Mouse (Mus musculus) urinary bladder, postnatal 14 days (tissue): ENCODE measurements around the gene Hmgcl.

ENCODE experiments used
- DNase-seq: peaks from one replicate; pipeline ENCODE4 v3.0.0; 2021; ENCODE audit warnings: low spot score

The Hmgcl gene

DNA sequence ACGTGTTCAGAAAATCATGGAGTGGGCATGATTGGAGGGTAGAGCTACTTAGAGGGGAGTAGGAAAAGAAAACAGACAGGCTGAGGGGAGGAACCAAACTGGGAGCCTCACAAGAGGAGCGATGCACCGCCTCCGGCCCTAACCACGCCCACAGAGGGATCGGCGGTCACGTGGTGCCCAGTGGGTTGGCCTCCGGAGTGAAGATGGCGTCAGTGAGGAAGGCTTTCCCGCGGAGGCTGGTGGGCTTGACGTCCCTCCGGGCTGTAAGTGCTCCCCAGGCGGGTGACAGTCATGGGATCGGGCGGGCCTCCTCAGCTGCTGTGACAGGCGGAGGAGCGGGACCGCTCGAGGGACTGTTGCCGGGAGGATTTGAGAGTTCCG lies at the start of gene Hmgcl:
Gene Hmgcl (plus strand): TSS at position 171 of the 381 bp plus-strand sequence.
- DNase-seq = peak; percentile 97

DNA sequence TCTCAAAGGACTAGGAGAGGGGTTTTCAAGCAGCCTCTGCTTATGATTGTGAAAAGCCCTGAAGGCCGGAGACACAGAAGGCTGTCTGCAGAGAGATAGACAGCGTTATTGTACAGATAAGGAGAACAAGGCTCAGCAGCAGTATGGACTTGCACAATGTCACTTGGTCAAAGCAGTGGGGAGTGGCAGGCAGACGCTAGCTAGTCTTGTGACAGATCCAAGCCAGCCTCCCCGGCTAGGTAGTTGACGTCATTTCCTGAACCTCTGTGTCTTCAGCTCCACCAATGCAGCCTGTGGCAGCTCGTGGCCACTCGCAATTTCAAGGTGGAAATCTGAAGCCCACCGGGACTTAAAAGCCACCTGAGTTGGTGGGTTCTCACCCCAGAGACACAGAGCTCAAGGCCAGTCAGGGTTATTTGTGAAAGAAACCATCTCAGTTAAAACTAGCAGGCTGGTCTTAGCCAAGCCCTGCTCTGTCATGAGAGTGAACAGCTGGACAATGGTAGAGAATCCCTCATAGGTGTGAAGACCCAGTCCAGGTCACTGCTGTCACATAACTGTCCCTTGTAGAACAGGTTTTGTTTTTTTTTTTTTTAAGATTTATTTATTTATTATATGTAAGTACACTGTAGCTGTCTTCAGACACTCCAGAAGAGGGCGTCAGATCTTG lies 47.7 kb upstream of the Hmgcl start:
- no peak for DNase-seq

- no peak for DNase-seq
These were observed 47.2 kb upstream of the Hmgcl start for GRCm38 (mm10) chr4:135899050-135899448.

DNA sequence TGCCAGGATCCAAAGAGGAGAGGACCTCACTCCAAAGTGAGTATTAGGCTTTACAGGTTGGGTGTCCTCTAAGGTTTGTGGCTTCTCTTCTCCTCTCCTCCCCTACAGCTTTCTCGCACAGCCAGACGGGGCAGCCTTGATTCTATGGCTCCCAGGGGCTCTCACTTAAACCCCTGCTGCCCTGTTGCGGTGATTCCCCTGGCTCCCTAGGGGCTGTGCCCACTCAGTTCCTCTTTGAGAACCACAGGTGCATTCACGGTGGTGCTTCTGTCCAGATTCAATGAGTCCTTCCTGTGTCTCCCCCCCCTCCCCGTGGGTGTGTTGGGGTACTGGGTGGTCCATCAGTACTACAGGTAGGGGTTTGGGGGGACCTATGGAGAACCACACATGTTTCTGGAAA lies 46.2 kb upstream of the Hmgcl start:
- no peak for DNase-seq

DNA sequence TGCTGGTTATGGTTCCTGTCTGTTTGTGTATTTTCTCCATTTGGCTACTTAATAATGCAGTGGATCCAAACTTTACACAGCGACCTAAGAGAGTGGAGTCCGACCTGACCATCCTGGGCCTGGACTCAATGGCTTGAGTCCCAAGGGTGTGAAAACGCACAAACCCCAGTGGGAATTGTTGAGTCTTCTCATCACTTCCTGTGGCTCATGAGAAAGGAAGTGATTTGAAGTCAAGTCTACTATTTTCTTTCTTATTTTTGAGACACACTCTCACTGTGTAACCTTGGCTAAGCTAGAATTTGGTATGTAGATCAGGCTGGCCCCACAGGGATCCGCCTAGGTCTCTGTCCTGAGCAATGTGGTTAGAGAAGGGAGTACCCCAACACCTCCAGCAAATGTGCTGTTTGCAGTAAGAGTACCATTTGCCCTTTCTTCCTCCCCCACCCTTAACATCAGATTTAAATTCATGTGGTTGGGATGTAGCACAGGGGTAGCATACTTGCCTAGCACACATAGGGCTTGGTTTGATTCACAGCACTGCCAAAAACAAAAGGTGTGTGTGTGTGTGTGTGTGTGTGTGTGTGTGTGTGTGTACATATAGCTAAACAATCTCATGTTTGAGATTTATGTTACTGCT lies 43.5 kb upstream of the Hmgcl start:
- DNase-seq = no peak

DNA sequence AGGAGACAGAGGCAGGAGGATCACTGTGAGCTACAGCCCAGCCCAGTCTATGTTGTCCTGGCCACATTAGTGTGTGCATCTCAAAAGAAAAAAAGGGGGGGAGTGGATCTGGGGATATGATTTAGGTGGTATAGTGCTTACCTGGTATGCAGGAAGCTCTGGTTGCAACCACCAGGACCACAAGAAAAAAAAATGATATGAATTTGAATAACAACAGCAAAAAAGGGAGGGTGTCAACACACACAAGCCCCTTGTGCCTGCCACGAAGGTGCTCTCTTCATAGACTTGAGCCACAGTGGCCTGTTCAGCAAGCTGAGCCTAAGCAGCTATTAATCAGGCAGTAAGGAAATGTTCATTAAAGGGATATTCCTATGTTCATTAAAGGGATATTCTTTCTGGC lies 41.4 kb upstream of the Hmgcl start:
- DNase-seq = no peak

GRCm38 (mm10) chr4:135906633-135907032 lies 39.6 kb upstream of the Hmgcl start:
- DNase-seq = no peak

- no peak for DNase-seq
These were observed 36.8 kb upstream of the Hmgcl start for GRCm38 (mm10) chr4:135909326-135910066.

DNA sequence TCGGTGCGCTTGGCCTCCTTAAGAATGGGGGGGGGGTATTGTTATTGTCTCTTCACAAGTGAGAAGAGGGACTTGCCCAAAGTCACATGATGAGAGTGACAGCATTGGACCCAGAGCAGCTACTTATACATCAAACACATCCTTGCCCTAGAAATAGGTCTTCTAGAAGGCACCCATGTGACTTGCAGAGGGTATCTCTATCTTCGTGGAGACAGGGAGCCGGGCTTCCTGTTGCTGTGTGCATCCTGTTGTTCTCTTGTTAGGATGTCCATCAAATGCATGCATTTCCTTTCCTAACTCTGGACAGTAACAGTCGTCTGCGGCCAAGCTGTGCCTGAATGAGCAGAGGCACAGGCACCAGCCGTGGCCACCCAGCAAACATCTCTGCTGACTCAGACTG lies 34.7 kb upstream of the Hmgcl start:
- DNase-seq = no peak

- DNase-seq = no peak
These were observed 34.1 kb upstream of the Hmgcl start for GRCm38 (mm10) chr4:135912164-135912563.

- no peak for DNase-seq
These were observed 33.4 kb upstream of the Hmgcl start for GRCm38 (mm10) chr4:135912835-135913234.

GRCm38 (mm10) chr4:135913433-135913832 lies 32.8 kb upstream of the Hmgcl start:
- no peak for DNase-seq

DNA sequence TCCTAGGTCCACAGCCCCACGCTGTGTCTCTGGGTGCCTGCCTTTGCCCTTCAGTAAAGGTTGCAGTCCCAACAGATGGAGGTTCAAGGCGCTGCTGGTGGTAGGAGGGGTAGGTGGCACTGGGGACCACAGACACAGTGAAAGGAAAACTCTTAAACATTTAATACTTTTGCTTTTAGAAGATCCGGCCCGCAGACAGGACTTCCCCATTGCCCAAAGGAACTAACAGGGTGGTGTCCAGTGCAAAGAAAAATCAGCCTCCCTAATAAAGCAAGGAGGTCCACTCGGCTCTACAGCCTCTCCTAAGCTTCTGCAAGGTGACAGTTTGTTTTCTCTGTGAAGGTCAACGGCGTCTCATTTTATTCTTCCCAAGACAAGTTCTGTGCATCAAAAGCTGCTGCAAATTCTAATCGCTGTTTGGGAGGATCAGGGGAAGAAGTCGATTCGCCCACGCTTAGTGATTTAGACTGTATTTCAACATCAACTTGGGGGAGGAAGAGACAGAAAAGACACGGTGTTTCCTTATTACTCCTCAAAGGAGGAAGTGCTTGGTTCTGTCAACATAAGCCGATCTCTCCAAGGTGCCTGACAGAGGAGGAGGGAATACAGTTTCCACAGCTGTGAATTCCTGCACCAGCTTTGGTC lies 27.5 kb upstream of the Hmgcl start:
- DNase-seq = no peak

DNA sequence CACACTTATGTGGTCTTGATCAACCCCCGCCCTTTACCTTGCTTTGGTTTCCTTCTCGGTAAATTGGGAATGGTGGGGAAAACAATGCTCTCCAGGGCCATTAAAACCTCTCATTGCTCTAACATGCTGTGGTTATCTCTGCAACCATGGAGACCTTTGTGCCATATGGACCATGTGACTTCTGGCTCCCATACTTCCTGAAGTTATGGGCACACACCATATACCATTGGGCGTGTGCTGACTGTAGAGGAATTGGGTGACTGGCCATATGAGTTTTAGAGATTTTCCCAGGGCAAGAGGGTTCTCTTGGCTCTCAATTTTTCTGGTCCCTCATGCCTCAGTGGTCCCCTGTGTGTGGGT lies 27.0 kb upstream of the Hmgcl start:
- no peak for DNase-seq

- peak; percentile 96 for DNase-seq
These were observed 25.7 kb upstream of the Hmgcl start, which contains the start of gene Fuca1 for GRCm38 (mm10) chr4:135920304-135921241. Gene Fuca1, plus strand, starts transcription at chr4:135920735.

- DNase-seq = no peak
These were observed 24.8 kb upstream of the Hmgcl start for GRCm38 (mm10) chr4:135921257-135922120.

DNA sequence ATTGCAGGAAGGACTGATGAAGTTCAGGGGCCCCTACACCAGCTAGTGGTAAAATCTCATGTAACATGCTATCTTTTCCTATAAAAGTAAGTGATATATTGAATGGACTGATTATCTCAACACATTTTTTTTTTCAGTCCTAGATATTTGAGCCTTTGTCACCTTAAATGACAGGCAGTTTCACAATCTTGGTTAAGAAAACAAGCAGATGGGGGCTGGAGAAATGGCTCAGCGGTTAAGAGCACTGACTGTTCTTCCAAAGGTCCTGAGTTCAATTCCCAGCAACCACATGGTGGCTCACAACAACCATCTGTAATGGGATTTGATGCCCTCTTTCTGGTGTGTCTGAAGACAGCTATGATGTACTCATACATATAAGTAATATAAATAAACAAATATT lies 24.1 kb upstream of the Hmgcl start:
- DNase-seq = no peak

GRCm38 (mm10) chr4:135924418-135924817 lies 21.8 kb upstream of the Hmgcl start:
- no peak for DNase-seq

DNA sequence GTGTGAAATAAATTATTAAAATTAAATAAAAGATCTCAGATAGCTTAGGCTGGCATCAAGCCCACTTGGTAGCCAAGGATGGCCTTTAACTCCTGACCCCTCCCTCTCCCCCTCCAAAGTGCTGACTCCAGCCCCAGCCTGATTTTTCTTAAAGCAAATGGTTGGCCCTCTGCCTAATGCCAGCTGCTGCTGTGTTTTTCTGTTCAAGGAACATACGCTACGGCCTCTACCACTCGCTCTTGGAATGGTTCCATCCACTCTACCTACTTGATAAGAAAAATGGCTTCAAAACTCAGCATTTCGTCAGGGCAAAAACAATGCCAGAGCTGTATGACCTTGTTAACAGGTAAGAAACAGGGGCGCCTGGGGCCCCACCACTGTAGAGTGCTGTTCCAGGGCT lies 20.9 kb upstream of the Hmgcl start:
- no peak for DNase-seq

DNA sequence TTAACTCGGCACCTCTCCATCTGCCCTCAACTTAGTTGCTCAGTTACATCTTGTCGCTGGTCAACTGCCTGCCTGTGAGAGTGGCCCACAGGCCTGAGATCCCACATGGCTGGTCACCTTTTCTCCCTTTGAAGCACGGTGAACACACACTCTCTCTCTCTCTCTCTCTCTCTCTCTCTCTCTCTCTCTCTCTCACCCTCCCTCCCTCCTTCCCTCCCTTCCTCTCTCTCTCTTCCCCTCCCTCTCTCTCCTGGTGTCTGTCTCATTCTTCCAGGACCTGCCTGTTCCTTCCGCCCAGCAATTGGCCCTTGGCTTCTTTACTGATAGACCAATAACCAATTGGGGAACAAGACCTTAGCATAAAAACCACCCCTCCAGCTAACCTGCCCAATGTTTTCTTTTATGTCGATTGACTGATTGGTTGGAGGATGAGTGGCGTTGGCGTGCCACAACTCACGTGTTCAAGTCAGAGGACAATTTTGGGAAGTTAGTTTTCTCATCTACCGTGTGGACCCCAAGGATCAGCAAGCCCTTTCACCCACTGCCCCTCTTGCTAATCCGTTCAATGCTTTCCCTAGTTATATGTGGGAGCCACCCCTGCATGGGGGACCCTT lies 19.9 kb upstream of the Hmgcl start:
- no peak for DNase-seq
